Mouse (Mus musculus): ENCODE measurements around the gene Htr2c. TPM values are rescaled to one million over a fixed set of nuclear protein-coding genes. Genes with fewer than 3 reads are reported as not detected.

The Htr2c gene
- polyA plus RNA-seq (2015; fragmentation: Nextera tagmentation; extraction: Ambion mirVana) = not detected in 2 replicates

DNA sequence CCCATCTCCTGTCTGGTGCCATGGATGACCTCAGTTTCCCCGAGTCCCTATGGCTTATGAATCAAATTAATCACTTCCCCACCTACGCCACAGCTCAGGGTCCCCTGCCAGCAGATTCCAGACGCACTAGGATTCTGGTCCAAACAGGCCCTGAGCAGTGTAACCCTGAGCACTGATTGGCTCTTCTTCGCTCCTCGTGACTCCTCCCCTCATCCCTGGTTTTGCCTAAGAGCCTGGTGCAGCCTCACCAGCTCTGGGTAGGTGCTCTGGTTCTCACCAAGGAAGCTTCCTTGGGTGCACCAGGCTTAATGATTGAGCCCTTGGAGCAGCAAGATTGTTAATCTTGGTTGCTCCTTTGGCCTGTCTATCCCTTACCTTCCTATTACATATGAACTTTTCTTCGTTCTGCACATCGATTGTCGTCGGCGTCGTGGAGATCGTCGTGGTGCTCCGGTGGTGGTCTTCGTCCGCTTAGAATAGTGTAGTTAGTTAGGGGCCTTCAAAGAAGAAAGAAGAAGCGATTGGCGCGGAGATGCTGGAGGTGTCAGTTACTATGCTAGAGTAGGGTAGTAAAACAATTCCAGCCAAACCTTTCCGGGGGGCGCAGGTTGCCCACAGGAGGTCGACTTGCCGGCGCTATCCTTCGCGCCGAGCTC is at the start of gene Htr2c:
TSS of gene Htr2c (plus strand) at position 256 of the 656 bp plus-strand sequence.
- Histone ChIP-seq H3K9ac (ENCODE audit: low read depth, low read length) (no peak within 1 kb of the TSS), H3K9me3 (replicated peaks; ENCODE audit: control insufficient read depth, low read length) (no peaks in the 10 kb centered on the region), H3K27ac (ENCODE audit: low read length) (no peak within 1 kb of the TSS), H3K4me1 (ENCODE audit: control insufficient read depth, low read depth, low read length) (no peaks in the 10 kb centered on the region), H3K4me3 (ENCODE audit: low read depth, low read length) (no peak within 1 kb of the TSS), H3K36me3 (ENCODE audit: control insufficient read depth, insufficient read depth) (no peaks in the 10 kb centered on the region), H3K4me2 (ENCODE audit: low read depth, low read length) (no peak within 1 kb of the TSS), H3K27me3 (ENCODE audit: control insufficient read depth, insufficient read depth, low read depth, low read length) (peaks cover 2% of the 10 kb centered on the region; the same call in 1 of the 2 replicates)
- 24% methylated on average over 27 of the region's 27 CpGs for WGBS (ENCODE audit: insufficient replicate concordance)
- no peak for ATAC-seq (ENCODE audit: low read depth)

DNA sequence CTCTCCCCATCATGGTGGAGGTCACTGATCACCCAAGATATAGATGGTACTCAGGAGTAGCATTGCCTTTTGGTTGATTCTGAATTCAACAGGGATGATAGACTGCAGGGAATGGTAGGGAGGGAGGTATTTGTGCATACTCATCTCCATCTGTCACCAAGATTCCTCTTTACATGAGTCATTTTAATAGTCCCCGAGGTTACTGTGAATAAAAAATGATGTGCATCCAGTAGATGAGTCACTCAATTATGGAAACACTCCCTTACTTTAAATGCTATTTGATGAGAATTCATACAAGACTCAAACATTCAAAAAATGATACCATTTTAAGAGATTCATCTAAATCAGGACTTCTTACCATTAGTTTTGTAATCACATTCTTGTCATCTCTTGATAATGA is 34.1 kb upstream of the Htr2c start:
- H3K4me3 ChIP-seq (ENCODE audit: low read depth, low read length) = no peak overlapping the region
- WGBS (ENCODE audit: insufficient replicate concordance) = 37% methylated on average over 1 of the region's 1 CpGs
- ATAC-seq (ENCODE audit: low read depth) = no peak
- no peaks in the 10 kb centered on the region for H3K4me1 ChIP-seq (ENCODE audit: control insufficient read depth, low read depth, low read length)
- no peak overlapping the region for H3K4me2 ChIP-seq (ENCODE audit: low read depth, low read length)
- no peaks in the 10 kb centered on the region for H3K36me3 ChIP-seq (ENCODE audit: control insufficient read depth, insufficient read depth)
- no peak overlapping the region for H3K9ac ChIP-seq (ENCODE audit: low read depth, low read length)
- H3K27me3 ChIP-seq (ENCODE audit: control insufficient read depth, insufficient read depth, low read depth, low read length) = no peaks in the 10 kb centered on the region
- no peaks in the 10 kb centered on the region for H3K9me3 ChIP-seq (replicated peaks; ENCODE audit: control insufficient read depth, low read length)
- H3K27ac ChIP-seq (ENCODE audit: low read length) = no peak overlapping the region

DNA sequence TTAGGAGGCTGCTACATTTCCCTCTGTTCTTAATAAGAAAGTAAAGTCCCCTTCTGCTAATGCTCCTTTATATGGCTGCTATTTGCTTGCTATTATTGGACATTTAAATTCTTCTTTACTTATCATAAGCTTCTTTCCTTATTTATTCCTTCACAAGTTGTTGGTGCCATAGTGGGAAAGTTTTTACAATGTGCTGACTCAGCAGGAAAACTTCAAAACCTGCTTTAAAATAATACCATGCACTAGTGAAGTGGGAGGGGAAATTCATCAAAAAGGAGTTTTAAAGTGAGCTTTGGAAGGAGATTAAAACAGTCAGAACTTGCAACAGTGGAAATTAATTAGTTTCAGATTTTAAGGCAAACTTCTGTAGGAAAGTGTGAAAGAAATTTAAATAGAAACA is 26.0 kb upstream of the Htr2c start:
- ATAC-seq (ENCODE audit: low read depth) = no peak
- no peak overlapping the region for H3K4me3 ChIP-seq (ENCODE audit: low read depth, low read length)
- no peak overlapping the region for H3K4me2 ChIP-seq (ENCODE audit: low read depth, low read length)
- no peaks in the 10 kb centered on the region for H3K4me1 ChIP-seq (ENCODE audit: control insufficient read depth, low read depth, low read length)
- H3K36me3 ChIP-seq (ENCODE audit: control insufficient read depth, insufficient read depth) = no peaks in the 10 kb centered on the region
- H3K9ac ChIP-seq (ENCODE audit: low read depth, low read length) = no peak overlapping the region
- H3K27ac ChIP-seq (ENCODE audit: low read length) = no peak overlapping the region
- H3K27me3 ChIP-seq (ENCODE audit: control insufficient read depth, insufficient read depth, low read depth, low read length) = no peaks in the 10 kb centered on the region
- H3K9me3 ChIP-seq (replicated peaks; ENCODE audit: control insufficient read depth, low read length) = no peaks in the 10 kb centered on the region

DNA sequence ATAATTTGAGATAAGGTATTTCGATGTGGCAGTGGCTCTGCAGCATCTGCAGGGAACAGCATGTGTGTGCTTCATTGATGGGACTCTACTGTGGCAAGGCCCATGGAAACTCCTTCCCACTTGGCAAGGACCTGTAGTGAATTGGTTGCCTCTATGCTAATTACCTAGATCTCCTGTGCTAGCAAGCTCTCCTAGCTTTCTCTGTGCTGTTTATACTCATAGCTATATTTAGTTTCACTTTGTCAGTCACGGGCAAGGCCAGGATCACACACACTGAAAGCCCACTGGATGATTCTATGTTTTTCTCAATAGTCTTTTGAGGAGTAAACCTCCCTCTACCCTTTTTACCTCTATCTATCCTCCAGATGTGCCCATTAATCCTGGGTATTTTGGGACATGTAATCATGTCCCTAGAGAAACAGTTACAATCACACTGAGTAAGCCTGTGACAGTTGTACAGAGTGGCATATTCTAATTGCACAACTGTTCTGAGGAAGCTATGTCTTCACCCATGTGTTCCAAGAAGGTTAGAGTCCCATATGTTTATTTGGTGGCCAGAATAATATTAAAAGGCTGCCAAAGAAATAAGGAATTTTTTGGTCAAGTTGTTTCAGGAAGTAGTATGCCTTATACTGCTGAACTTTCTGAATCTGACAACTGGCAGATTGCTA is 16.0 kb upstream of the Htr2c start:
- Histone ChIP-seq H3K27me3 (ENCODE audit: control insufficient read depth, insufficient read depth, low read depth, low read length) (no peaks in the 10 kb centered on the region), H3K4me3 (ENCODE audit: low read depth, low read length) (no peak overlapping the region), H3K9ac (ENCODE audit: low read depth, low read length) (no peak overlapping the region), H3K9me3 (replicated peaks; ENCODE audit: control insufficient read depth, low read length) (no peaks in the 10 kb centered on the region), H3K36me3 (ENCODE audit: control insufficient read depth, insufficient read depth) (no peaks in the 10 kb centered on the region), H3K4me2 (ENCODE audit: low read depth, low read length) (no peak overlapping the region), H3K27ac (ENCODE audit: low read length) (no peak overlapping the region), H3K4me1 (ENCODE audit: control insufficient read depth, low read depth, low read length) (no peaks in the 10 kb centered on the region)
- no peak; the same call in 1 of the 2 replicates for ATAC-seq (ENCODE audit: low read depth)
- WGBS (ENCODE audit: insufficient replicate concordance) = 60% methylated on average over 2 of the region's 2 CpGs

DNA sequence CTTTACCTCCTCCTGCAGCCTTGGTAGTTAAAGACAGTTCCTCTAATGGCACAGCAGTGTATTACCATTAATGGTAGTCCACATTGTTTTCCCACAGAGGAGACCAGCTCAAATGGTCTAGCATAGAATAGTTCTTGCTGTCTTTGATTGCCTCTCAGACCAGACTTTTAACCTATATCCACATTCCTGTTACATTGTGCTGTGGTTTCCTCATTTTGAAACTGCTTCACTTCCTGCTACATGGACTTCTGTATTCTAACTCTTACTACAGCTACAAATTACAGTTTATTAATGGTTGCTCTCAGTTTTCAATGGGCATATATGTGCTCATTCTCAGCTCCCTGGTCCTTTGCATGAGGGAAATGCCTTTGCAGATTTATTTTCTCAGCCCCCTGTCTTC is 15.3 kb upstream of the Htr2c start:
- H3K4me1 ChIP-seq (ENCODE audit: control insufficient read depth, low read depth, low read length) = no peaks in the 10 kb centered on the region
- no peak overlapping the region for H3K4me3 ChIP-seq (ENCODE audit: low read depth, low read length)
- H3K9ac ChIP-seq (ENCODE audit: low read depth, low read length) = no peak overlapping the region
- no peak overlapping the region for H3K4me2 ChIP-seq (ENCODE audit: low read depth, low read length)
- ATAC-seq (ENCODE audit: low read depth) = no peak
- H3K9me3 ChIP-seq (replicated peaks; ENCODE audit: control insufficient read depth, low read length) = no peaks in the 10 kb centered on the region
- H3K36me3 ChIP-seq (ENCODE audit: control insufficient read depth, insufficient read depth) = no peaks in the 10 kb centered on the region
- H3K27me3 ChIP-seq (ENCODE audit: control insufficient read depth, insufficient read depth, low read depth, low read length) = no peaks in the 10 kb centered on the region
- no peak overlapping the region for H3K27ac ChIP-seq (ENCODE audit: low read length)

DNA sequence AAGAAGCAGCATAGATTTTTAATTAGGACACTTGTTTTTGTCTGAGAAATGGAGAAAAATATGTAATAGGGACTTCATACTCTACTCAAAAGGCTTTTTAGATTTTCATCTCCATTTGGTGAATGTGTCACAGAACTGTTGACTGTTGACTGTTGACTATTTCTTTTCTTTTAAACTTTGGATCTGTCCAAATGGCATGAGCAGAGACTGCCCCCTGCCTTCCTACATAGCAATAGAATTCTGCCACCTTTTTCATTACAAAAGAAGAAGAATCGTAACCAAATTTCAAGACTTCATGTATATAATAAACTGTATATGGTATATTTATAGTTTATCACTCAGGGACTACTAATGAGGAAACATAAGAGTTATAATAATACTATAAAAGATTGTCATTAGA is 3.7 kb upstream of the Htr2c start:
- no peak for ATAC-seq (ENCODE audit: low read depth)
- H3K4me3 ChIP-seq (ENCODE audit: low read depth, low read length) = no peak overlapping the region
- no peaks in the 10 kb centered on the region for H3K36me3 ChIP-seq (ENCODE audit: control insufficient read depth, insufficient read depth)
- peaks cover 2% of the 10 kb centered on the region; the same call in 1 of the 2 replicates for H3K27me3 ChIP-seq (ENCODE audit: control insufficient read depth, insufficient read depth, low read depth, low read length)
- H3K4me1 ChIP-seq (ENCODE audit: control insufficient read depth, low read depth, low read length) = no peaks in the 10 kb centered on the region
- no peak overlapping the region for H3K4me2 ChIP-seq (ENCODE audit: low read depth, low read length)
- 58% methylated on average over 1 of the region's 1 CpGs for WGBS (ENCODE audit: insufficient replicate concordance)
- H3K9me3 ChIP-seq (replicated peaks; ENCODE audit: control insufficient read depth, low read length) = no peaks in the 10 kb centered on the region
- H3K27ac ChIP-seq (ENCODE audit: low read length) = no peak overlapping the region
- H3K9ac ChIP-seq (ENCODE audit: low read depth, low read length) = no peak overlapping the region

DNA sequence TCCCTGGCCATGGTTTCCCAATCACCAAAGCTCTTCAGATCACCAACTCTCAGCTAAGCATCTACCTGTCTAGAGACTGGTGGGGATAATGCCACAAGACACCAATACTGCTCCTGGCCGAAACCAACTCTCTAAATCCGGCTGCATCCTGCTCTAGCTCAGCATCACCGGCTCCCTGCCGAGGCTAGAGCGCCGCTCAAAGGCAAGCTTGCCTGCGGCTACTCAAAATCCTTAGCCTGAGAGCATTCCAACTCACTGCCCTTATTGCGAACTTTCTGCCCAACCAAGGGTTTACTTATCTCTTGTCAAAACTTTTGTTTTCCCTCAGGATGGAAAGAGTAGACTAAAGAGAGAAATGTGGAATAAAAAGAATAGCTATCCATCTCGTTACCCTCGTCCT is 2.4 kb upstream of the Htr2c start:
- Histone ChIP-seq H3K9ac (ENCODE audit: low read depth, low read length) (no peak overlapping the region), H3K4me3 (ENCODE audit: low read depth, low read length) (no peak overlapping the region), H3K4me1 (ENCODE audit: control insufficient read depth, low read depth, low read length) (no peaks in the 10 kb centered on the region), H3K27ac (ENCODE audit: low read length) (no peak overlapping the region), H3K9me3 (replicated peaks; ENCODE audit: control insufficient read depth, low read length) (no peaks in the 10 kb centered on the region), H3K27me3 (ENCODE audit: control insufficient read depth, insufficient read depth, low read depth, low read length) (peaks cover 2% of the 10 kb centered on the region; the same call in 1 of the 2 replicates), H3K4me2 (ENCODE audit: low read depth, low read length) (no peak overlapping the region), H3K36me3 (ENCODE audit: control insufficient read depth, insufficient read depth) (no peaks in the 10 kb centered on the region)
- 23% methylated on average over 10 of the region's 10 CpGs for WGBS (ENCODE audit: insufficient replicate concordance)
- ATAC-seq (ENCODE audit: low read depth) = no peak

DNA sequence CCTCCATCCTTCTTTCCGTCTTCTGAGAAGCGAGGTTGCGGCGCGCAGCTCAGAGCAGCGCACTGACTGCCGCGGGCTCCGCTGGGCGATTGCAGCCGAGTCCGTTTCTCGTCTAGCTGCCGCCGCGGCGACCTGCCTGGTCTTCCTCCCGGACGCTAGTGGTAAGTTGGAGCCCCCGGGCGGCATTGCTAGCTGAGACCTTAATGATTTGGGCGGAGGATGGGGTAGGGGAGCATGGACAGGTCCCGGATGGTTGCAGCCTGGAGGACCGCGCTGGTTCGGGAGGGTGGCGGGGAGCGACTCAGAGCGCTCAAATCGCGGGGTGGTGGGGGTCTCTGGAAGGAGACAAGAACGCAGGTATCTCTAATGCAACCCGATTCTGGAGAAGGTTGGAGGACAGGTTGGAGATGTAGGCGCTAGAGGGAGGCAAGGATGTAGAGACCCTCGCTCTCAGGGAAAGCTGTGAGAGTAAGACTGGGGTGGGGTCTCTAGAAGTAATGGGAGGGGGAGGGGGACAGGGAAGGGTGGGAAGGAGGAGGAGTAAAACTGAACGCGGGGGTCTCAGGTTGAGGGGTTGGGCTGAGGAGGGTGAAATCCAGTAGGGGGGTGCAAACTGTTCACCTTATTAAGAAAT is 718 bp downstream of the Htr2c start:
- no peak for ATAC-seq (ENCODE audit: low read depth)
- no peaks in the 10 kb centered on the region for H3K9me3 ChIP-seq (replicated peaks; ENCODE audit: control insufficient read depth, low read length)
- H3K27ac ChIP-seq (ENCODE audit: low read length) = no peak overlapping the region
- 23% methylated on average over 37 of the region's 37 CpGs for WGBS (ENCODE audit: insufficient replicate concordance)
- H3K4me1 ChIP-seq (ENCODE audit: control insufficient read depth, low read depth, low read length) = no peaks in the 10 kb centered on the region
- no peaks in the 10 kb centered on the region for H3K36me3 ChIP-seq (ENCODE audit: control insufficient read depth, insufficient read depth)
- H3K4me3 ChIP-seq (ENCODE audit: low read depth, low read length) = no peak overlapping the region
- H3K27me3 ChIP-seq (ENCODE audit: control insufficient read depth, insufficient read depth, low read depth, low read length) = peaks cover 2% of the 10 kb centered on the region; the same call in 1 of the 2 replicates
- no peak overlapping the region for H3K4me2 ChIP-seq (ENCODE audit: low read depth, low read length)
- no peak overlapping the region for H3K9ac ChIP-seq (ENCODE audit: low read depth, low read length)

DNA sequence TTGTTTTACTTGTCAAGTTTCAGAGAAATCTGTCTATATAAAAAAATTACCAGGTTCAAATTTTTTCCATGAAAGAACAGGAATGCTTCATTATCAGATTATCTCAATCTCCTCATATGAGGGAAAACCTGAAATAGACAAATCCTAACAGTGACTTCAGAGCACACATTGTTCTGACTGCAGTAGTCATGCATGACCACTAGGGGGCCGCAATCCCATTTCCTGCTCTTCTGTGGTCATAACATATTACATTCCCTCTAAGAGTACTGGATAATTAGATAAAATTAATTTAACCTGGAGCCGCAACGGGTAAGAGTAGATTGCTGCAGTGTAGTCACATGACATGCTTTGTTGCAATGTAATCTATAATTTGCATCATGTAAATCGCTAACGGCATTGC is 17.6 kb downstream of the Htr2c start:
- Histone ChIP-seq H3K36me3 (ENCODE audit: control insufficient read depth, insufficient read depth) (no peaks in the 10 kb centered on the region), H3K4me1 (ENCODE audit: control insufficient read depth, low read depth, low read length) (no peaks in the 10 kb centered on the region), H3K9ac (ENCODE audit: low read depth, low read length) (no peak overlapping the region), H3K4me2 (ENCODE audit: low read depth, low read length) (no peak overlapping the region), H3K27me3 (ENCODE audit: control insufficient read depth, insufficient read depth, low read depth, low read length) (no peaks in the 10 kb centered on the region), H3K9me3 (replicated peaks; ENCODE audit: control insufficient read depth, low read length) (no peaks in the 10 kb centered on the region), H3K27ac (ENCODE audit: low read length) (no peak overlapping the region), H3K4me3 (ENCODE audit: low read depth, low read length) (no peak overlapping the region)
- no peak for ATAC-seq (ENCODE audit: low read depth)
- WGBS (ENCODE audit: insufficient replicate concordance) = 51% methylated on average over 5 of the region's 5 CpGs

Measured in liver, embryonic 16.5 days (tissue).